Comparison of ENCODE assay signal across 22 mouse cellular contexts in the genomic region with DNA sequence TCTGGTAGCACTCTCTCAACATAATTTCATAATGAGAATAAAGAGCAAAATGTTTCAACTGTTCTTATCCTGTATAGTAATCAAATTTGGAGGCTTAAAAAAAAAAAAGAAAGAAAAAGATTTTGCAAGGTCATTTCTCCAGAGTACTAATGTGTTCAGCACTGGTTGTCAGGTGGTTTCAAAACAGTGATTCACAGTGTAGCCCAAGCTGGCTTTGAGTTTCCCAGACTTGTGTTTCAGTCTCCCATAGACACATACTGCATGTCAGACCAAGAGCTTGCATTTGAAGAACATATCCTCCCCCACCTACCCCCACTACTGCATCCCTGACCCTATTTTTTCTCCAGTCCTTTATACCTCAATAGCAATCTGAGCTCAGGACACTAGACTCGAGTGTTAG.
DNase-seq lines count a peak whose midpoint lies in the region; ATAC-seq lines count a peak whose summit lies in the region.
"Had no signal": no experiment of that assay in that cellular context is flagged by ENCODE, and none has a peak within 500 bp of the region (broad histone marks: within the 10 kb centered on the region; RNA-seq: fewer than 3 reads in every experiment).

No protein-coding gene starts in this region.

- peak; percentile 12 for DNase-seq in adrenal gland, postnatal 14 days
- no peak for DNase-seq in adrenal gland, postnatal 25 days
- DNase-seq in NIH3T3 (ENCODE audit: low read depth) (peak; percentile 58), adipocyte (ENCODE audit: low spot score) (peak; percentile 4)
- DNase-seq in fibroblast of lung, adult 2 months (ENCODE audit: low read depth), result peak; percentile 76
- no peak for DNase-seq in kidney, adult 8-10 months
- no peak for DNase-seq in layer of hippocampus, adult 9-10 months (ENCODE audit: low spot score)
- DNase-seq: adrenal gland, adult 2 months; adrenal gland, adult 8-10 months; adrenal gland, postnatal 10 days; adrenal gland, postnatal 36 days; B cell, adult 2 months; cerebellum, adult 11 months; cerebellum, adult 11-12 months; cerebellum, adult 18-20 months; cerebellum, adult 2 months; cerebellum, adult 8-10 months; cerebellum, adult 9-10 months had no signal

- no peak for ATAC-seq in inflammation-experienced regulatory T-cells, adult 6 months
- ATAC-seq: activated CD4-positive, CD25-positive, alpha-beta regulatory T cell, adult 4 months; CD4-positive, CD25-positive, alpha-beta regulatory T cell, adult 4 months; Patski had no signal

Comparison
In these comparisons a context has a peak if more than half of its experiments do, and no peak if none do; other contexts are left out.
1. DNase-seq: peak in adrenal gland, postnatal 14 days (single experiment), NIH3T3 (single experiment), adipocyte (single experiment) and fibroblast of lung, adult 2 months (single experiment); none in adrenal gland, postnatal 25 days (single experiment), kidney, adult 8-10 months (0 of 2) and layer of hippocampus, adult 9-10 months (single experiment).